Mouse (Mus musculus): Measurements from ENCODE around the gene Olfr1111.
"Not testable (repeated sequence)": the region's sequence is repeated elsewhere in the genome, so short reads cannot be mapped to it uniquely, and the experiment has no call there.

Olfr1111 gene

DNA sequence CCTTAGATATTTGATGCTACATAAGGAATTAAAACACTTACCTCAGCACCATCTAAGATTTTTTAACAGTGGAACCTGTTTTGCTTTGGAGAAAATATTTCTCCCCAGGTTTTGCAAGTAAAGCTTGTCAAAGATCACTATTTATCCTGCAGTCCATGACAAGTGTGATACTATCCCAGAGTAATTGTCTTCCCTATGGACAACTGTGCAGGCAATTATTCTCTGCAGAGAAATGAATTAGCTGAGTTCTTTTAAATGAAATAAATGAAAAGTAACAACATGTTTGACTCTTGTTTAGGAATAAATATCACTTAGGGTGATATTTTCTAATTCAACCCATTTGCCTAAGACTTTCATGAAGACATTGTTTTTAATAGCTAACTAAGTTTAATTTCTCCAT lies at the start of gene Olfr1111:
TSS of gene Olfr1111 (minus strand) at position 101 of the 400 bp plus-strand sequence.
- no peak for DNase-seq

DNA sequence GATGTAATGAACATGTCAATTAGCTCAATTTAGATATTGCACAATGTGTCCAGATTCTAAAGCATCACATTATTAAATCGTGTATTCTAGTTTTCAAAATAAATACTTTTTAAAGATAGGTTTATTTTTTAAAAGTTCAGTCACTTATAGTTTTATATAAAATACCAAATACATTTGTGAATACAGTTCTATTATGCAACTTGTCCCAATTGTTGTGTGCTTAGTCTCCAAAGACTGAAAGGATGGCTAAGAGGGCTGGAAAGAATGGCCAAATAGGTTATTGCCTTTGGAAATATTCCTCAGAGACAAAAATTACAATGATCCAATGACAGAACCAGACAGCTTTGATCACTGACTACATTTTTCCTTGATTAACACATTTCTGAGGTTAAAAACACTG lies 35.1 kb upstream of the Olfr1111 start, which contains the start of gene Olfr1112:
TSS of gene Olfr1112 (plus strand) at position 301 of the 400 bp plus-strand sequence.
- no peak for DNase-seq

DNA sequence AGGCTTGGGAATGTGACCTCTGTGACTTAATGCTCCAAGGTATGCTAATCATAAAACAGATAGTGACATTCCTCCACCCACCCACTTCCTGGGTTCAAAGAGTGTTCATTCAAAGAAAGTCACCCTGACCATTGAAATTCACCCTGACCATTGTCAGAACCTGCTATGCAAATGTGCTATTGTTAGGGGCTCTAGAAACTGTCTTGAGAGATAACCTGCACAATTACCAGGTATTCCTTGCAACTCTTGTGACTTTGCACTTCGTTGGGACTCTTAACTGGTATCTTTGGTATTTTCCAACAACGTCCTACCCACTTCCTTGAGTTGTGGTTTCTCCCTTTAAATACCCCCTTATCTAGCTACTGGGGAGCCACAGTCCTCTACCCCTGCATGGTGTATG lies 15.3 kb upstream of the Olfr1111 start:
- DNase-seq: not testable (repeated sequence)

DNA sequence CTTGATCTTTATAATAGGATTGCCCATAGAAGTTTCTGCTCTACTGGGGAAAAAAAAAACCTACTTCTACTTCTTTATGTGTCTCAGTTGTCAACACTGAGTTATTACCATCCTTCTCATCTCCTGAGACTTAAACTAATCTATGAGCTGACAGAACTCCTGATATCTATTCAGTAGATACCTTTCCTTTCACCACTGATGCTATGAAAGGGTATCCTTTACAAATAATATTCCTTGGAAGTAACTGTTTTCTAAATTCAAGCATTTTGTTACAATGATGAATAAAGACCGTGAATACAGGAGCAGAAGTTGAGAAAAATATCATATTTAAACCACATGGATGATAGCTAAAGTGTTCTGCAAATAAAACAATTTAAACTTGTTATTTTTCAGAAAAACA lies 12.2 kb downstream of the Olfr1111 start, which contains the start of gene Olfr1110:
TSS of gene Olfr1110 (minus strand) at position 101 of the 400 bp plus-strand sequence.
- no peak for DNase-seq

DNA sequence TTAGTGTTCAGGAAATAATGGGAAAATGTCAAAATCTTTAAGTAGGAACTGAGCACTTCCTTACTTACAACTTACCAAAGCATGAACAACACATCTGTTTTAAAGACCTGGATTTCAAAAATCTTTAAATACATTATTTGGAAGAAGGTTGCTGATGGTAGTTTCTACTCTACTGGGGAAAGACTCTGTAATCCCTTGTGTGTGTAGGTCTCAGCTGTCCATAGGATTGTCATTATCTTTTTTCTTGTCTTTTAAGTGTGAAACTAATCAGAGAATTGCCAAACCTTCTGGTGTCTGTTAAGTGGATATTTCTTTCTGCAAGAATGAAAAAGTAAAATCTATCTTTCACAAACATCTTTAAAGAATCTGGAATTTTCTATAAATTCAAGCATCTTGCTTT lies 38.0 kb downstream of the Olfr1111 start, which contains the start of gene Olfr259:
TSS of gene Olfr259 (minus strand) at position 101 of the 400 bp plus-strand sequence.
- no peak for DNase-seq

All from spleen, adult 18-20 months (tissue).